Mouse (Mus musculus): Measurements from ENCODE around the gene Htra2. TPM values are rescaled to one million over a fixed set of nuclear protein-coding genes. Genes with fewer than 3 reads are reported as not detected.

The Htra2 gene
- polyA plus RNA-seq (2012; ENCODE audit: low replicate concordance), result 109 and 120 TPM in 2 replicates

GRCm38 (mm10) chr6:83054871-83055431 is at the start of gene Htra2:
Gene Htra2 (minus strand): TSS chr6:83055273.

GRCm38 (mm10) chr6:83101316-83101687 is 46.2 kb upstream of the Htra2 start, which contains the start of the genes Ccdc142 and Gm42688:
Gene Ccdc142 (plus strand): TSS chr6:83101601.
Gene Gm42688 (plus strand): TSS chr6:83101617.

GRCm38 (mm10) chr6:83086121-83087035 is 31.3 kb upstream of the Htra2 start, which contains the start of gene Lbx2:
Gene Lbx2 (plus strand): TSS chr6:83086367.

GRCm38 (mm10) chr6:83077630-83078323 is 22.7 kb upstream of the Htra2 start, which contains the start of gene Pcgf1:
Gene Pcgf1 (plus strand): TSS chr6:83077869.

GRCm38 (mm10) chr6:83070247-83070310 is 15.0 kb upstream of the Htra2 start, which contains the start of gene Tlx2:
Gene Tlx2 (minus strand): TSS chr6:83070293.

GRCm38 (mm10) chr6:83057790-83058189 is 2.7 kb upstream of the Htra2 start, which contains the start of gene Dqx1:
Gene Dqx1 (plus strand): TSS chr6:83057844.

GRCm38 (mm10) chr6:83054074-83054851 is 810 bp downstream of the Htra2 start, which contains the start of gene Aup1:
Gene Aup1 (plus strand): TSS chr6:83054521.

GRCm38 (mm10) chr6:83033249-83034185 is 21.6 kb downstream of the Htra2 start, which contains the start of the genes Dok1 and Loxl3:
Gene Dok1 (minus strand): TSS chr6:83033471.
Gene Loxl3 (plus strand): TSS chr6:83034173.

Other genes with a start within 250 kb of the Htra2 start
- gene Sema4f, start 115.5 kb downstream of the Htra2 start, polyA plus RNA-seq (2012; ENCODE audit: low replicate concordance), result 0.32 and 0.74 TPM in 2 replicates
- gene M1ap, start 108.4 kb downstream of the Htra2 start, polyA plus RNA-seq (2012; ENCODE audit: low replicate concordance), result 3.3 and 20.7 TPM in 2 replicates
- gene Dok1, start 21.8 kb downstream of the Htra2 start, polyA plus RNA-seq (2012; ENCODE audit: low replicate concordance), result 104 and 126 TPM in 2 replicates
- gene Loxl3, start 21.1 kb downstream of the Htra2 start, polyA plus RNA-seq (2012; ENCODE audit: low replicate concordance), result 0.38 and 0.65 TPM in 2 replicates
- 2,900 and 3,028 TPM in 2 replicates for gene Aup1, start 752 bp downstream of the Htra2 start, polyA plus RNA-seq (2012; ENCODE audit: low replicate concordance)
- 0.99 and 1.8 TPM in 2 replicates for gene Dqx1, start 2.6 kb upstream of the Htra2 start, polyA plus RNA-seq (2012; ENCODE audit: low replicate concordance)
- 0.15 TPM in 1 of 2 replicates, not detected in the other for gene Tlx2, start 15.0 kb upstream of the Htra2 start, polyA plus RNA-seq (2012; ENCODE audit: low replicate concordance)
- gene Pcgf1, start 22.6 kb upstream of the Htra2 start, polyA plus RNA-seq (2012; ENCODE audit: low replicate concordance), result 15.7 and 19.3 TPM in 2 replicates
- 0.77 TPM in 1 of 2 replicates, not detected in the other for gene Lbx2, start 31.1 kb upstream of the Htra2 start, polyA plus RNA-seq (2012; ENCODE audit: low replicate concordance)
- gene Ccdc142, start 46.3 kb upstream of the Htra2 start, polyA plus RNA-seq (2012; ENCODE audit: low replicate concordance), result 5.3 and 13.7 TPM in 2 replicates
- gene Gm42688, start 46.3 kb upstream of the Htra2 start, polyA plus RNA-seq (2012; ENCODE audit: low replicate concordance), result 5.9 and 8.9 TPM in 2 replicates
- 27.5 and 42.2 TPM in 2 replicates for gene Mrpl53, start 53.8 kb upstream of the Htra2 start, polyA plus RNA-seq (2012; ENCODE audit: low replicate concordance)
- gene Mogs, start 60.2 kb upstream of the Htra2 start, polyA plus RNA-seq (2012; ENCODE audit: low replicate concordance), result 479 and 532 TPM in 2 replicates
- gene Wbp1, start 66.3 kb upstream of the Htra2 start, polyA plus RNA-seq (2012; ENCODE audit: low replicate concordance), result 40.1 and 107 TPM in 2 replicates
- gene Ino80b, start 70.2 kb upstream of the Htra2 start, polyA plus RNA-seq (2012; ENCODE audit: low replicate concordance), result 180 and 401 TPM in 2 replicates
- gene Rtkn, start 80.2 kb upstream of the Htra2 start, polyA plus RNA-seq (2012; ENCODE audit: low replicate concordance), result 1.6 and 2.5 TPM in 2 replicates
- 0.56 TPM in 1 of 2 replicates, not detected in the other for gene Wdr54, start 101.1 kb upstream of the Htra2 start, polyA plus RNA-seq (2012; ENCODE audit: low replicate concordance)
- 0.08 TPM in 1 of 2 replicates, not detected in the other for gene 1700003E16Rik, start 101.1 kb upstream of the Htra2 start, polyA plus RNA-seq (2012; ENCODE audit: low replicate concordance)
- gene Dctn1, start 110.6 kb upstream of the Htra2 start, polyA plus RNA-seq (2012; ENCODE audit: low replicate concordance), result 545 and 1,010 TPM in 2 replicates
- 0.69 and 0.90 TPM in 2 replicates for gene Slc4a5, start 164.6 kb upstream of the Htra2 start, polyA plus RNA-seq (2012; ENCODE audit: low replicate concordance)